Mouse (Mus musculus) limb, embryonic 14.5 days (tissue): ENCODE results near the gene Retreg1. TPM values are rescaled to one million over a fixed set of nuclear protein-coding genes. Genes with fewer than 3 reads are reported as not detected.

Experiments
- ATAC-seq: fragments of 200-750 bp; cut with Nextera tagmentation; 2 replicates; pipeline ENCODE4 v1.8.0; 2017; ENCODE audit warnings: low read depth, moderate number of reproducible peaks, moderate TSS enrichment; ENCODE audit not compliant: low FRiP score
- DNase-seq: peaks from one replicate; pipeline ENCODE4 v3.0.0-alpha.2; 2015; ENCODE audit warnings: low spot score
- H3K27ac ChIP-seq: fragments of 300-500 bp; sonication (generic); replicated peaks from 2 replicates; pipeline ENCODE4 v1.5.1; 2014; ENCODE audit warnings: low read depth, mild to moderate bottlenecking, low read length, moderate library complexity, mixed read lengths
- H3K27me3 ChIP-seq: fragments of 300-500 bp; sonication (generic); 2 replicates; pipeline ENCODE4 v1.6.1; 2014; ENCODE audit warnings: low read length, mixed read lengths; ENCODE audit not compliant: control insufficient read depth, insufficient read depth
- H3K36me3 ChIP-seq: fragments of 300-500 bp; sonication (generic); 2 replicates; pipeline ENCODE4 v1.6.1; 2014; ENCODE audit warnings: mild to moderate bottlenecking, low read length, moderate library complexity, mixed read lengths; ENCODE audit not compliant: control insufficient read depth, insufficient read depth
- H3K4me1 ChIP-seq: fragments of 300-500 bp; sonication (generic); 2 replicates; pipeline ENCODE4 v1.6.1; 2014; ENCODE audit warnings: antibody characterized with exemption, low read length, mixed read lengths; ENCODE audit not compliant: control insufficient read depth, insufficient read depth
- H3K4me2 ChIP-seq: fragments of 300-500 bp; sonication (generic); replicated peaks from 2 replicates; pipeline ENCODE4 v1.6.1; 2014; ENCODE audit warnings: low read depth, mild to moderate bottlenecking, low read length, moderate library complexity; ENCODE audit not compliant: severe bottlenecking
- H3K4me3 ChIP-seq: fragments of 300-500 bp; sonication (generic); replicated peaks from 2 replicates; pipeline ENCODE4 v1.5.1; 2014; ENCODE audit warnings: low read length
- H3K9ac ChIP-seq: fragments of 300-500 bp; sonication (generic); 2 replicates; pipeline ENCODE4 v1.6.1; 2014; ENCODE audit warnings: mild to moderate bottlenecking, low read depth, low read length, moderate library complexity; ENCODE audit not compliant: severe bottlenecking
- H3K9me3 ChIP-seq: fragments of 300-500 bp; sonication (generic); 2 replicates; pipeline ENCODE4 v1.6.1; 2016; ENCODE audit warnings: low read length; ENCODE audit not compliant: control insufficient read depth
- POLR2A ChIP-seq: fragments of 200-500 bp; IDR thresholded peaks from 2 replicates; pipeline ENCODE4 v1.8.0; 2012; ENCODE audit warnings: inconsistent platforms, mild to moderate bottlenecking, moderate library complexity, borderline replicate concordance; ENCODE audit not compliant: insufficient read depth, insufficient read length; ENCODE audit errors: extremely low read depth
- WGBS: fragments of 180-500 bp; shearing (Covaris S2); extraction: QIAGEN DNeasy Blood & Tissue Kit; methylation state at CpG from one replicate; pipeline ENCODE4 v1.1.7; 2014; 5-methylcytosine and 5-hydroxymethylcytosine counted together
- polyA plus RNA-seq, 2 experiments: library from polyadenylated mRNA; depleted of rRNA in 1 of 2; stranded (reverse) in 1 of 2; unstranded in 1 of 2; fragments of >200 nt; fragmentation: Nextera tagmentation in 1 of 2; extraction: Ambion mirVana in 1 of 2; gene quantifications; 2 replicates each; pipeline versions ENCODE4 v1.2.1 to v1.2.3; 2012 to 2014

Gene Retreg1
- polyA plus RNA-seq, 2 experiments = 2.5 to 4.4 TPM

DNA sequence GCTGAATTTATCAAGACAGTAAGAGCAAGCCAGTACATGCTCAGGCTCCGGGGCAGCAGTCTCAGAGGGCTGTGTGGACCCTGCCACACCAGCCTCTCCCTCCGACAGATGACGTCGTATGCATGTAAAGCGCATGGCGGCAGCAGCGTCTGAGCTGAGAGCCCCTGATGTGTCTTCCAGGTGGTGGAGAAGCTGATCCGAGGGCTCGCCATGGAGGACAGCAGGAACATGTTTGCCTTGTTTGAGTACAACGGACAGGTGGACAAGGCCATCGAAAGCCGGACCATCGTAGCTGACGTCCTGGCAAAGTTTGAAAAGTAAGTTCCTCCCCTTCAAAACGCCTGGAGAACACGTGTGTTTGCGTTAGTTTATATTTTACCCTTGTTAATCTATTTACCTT is 36.6 kb upstream of the Retreg1 start:
- no peak overlapping the region for H3K4me3 ChIP-seq
- DNase-seq (no peak), ATAC-seq (no peak)
- H3K4me2 ChIP-seq = no peak overlapping the region
- H3K27ac ChIP-seq = no peak overlapping the region
- no peaks in the 10 kb centered on the region for H3K27me3 ChIP-seq
- no peaks in the 10 kb centered on the region for H3K9me3 ChIP-seq
- 77% methylated on average over 17 of the region's 17 CpGs for WGBS
- no peaks in the 10 kb centered on the region for H3K4me1 ChIP-seq
- no peak for TF ChIP-seq POLR2A
- H3K36me3 ChIP-seq = peaks cover 92% of the 10 kb centered on the region
- H3K9ac ChIP-seq = no peak overlapping the region

DNA sequence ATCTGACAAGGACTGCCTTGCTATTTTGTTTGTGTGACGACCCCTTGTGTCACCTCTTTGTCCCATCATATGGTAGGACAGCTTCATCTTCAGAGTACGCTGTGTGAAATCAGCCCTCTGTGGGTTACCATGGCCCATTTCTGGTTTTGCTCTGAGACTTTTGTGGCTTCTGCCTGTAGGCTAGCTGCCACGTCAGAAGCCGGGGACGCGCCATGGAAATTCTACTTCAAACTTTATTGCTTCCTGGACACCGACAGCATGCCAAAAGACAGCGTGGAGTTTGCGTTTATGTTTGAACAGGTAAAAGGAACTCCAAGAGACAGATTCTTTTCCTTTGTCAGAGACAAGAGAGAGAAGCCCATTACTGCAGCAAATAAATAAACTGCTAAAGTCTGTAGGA is 36.1 kb upstream of the Retreg1 start:
- no peak for TF ChIP-seq POLR2A
- Histone ChIP-seq H3K4me3 (no peak overlapping the region), H3K27me3 (no peaks in the 10 kb centered on the region), H3K36me3 (peaks cover 93% of the 10 kb centered on the region), H3K4me1 (no peaks in the 10 kb centered on the region), H3K27ac (no peak overlapping the region), H3K9me3 (no peaks in the 10 kb centered on the region), H3K4me2 (no peak overlapping the region), H3K9ac (no peak overlapping the region)
- 86% methylated on average over 9 of the region's 9 CpGs for WGBS
- ATAC-seq (no peak), DNase-seq (no peak)

- WGBS = 89% methylated on average over 20 of the region's 20 CpGs
- Histone ChIP-seq H3K9me3 (no peaks in the 10 kb centered on the region), H3K36me3 (peaks cover 93% of the 10 kb centered on the region), H3K4me3 (no peak overlapping the region), H3K27ac (no peak overlapping the region), H3K27me3 (no peaks in the 10 kb centered on the region), H3K4me1 (no peaks in the 10 kb centered on the region), H3K4me2 (no peak overlapping the region), H3K9ac (no peak overlapping the region)
- no peak for TF ChIP-seq POLR2A
- no peak for DNase-seq
- ATAC-seq = no peak
These were observed 34.1 kb upstream of the Retreg1 start for GRCm38 (mm10) chr15:25808677-25809460.

DNA sequence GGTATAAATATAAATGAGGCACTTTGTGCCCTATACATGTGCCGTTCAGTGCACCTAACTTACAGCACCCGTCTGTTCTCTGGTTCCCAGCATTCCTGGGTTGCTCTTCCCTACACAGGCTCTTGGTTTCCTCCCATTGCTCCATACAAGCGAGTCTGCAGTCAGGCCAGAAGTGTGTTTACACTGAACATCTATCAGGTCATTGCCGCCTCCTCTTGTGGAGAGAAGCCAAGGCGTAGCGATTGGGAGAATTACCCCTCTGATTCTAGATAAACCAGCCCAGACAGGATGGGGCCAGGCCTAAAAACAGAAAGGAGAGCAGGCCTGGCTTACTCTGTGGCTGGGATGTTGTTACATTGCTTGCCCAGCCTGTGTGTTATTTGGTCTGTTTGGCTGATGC is 33.3 kb upstream of the Retreg1 start:
- ATAC-seq = no peak
- Histone ChIP-seq H3K9me3 (no peaks in the 10 kb centered on the region), H3K4me2 (no peak overlapping the region), H3K4me3 (no peak overlapping the region), H3K9ac (no peak overlapping the region), H3K36me3 (peaks cover 85% of the 10 kb centered on the region), H3K4me1 (no peaks in the 10 kb centered on the region), H3K27me3 (no peaks in the 10 kb centered on the region), H3K27ac (no peak overlapping the region)
- DNase-seq = no peak
- 85% methylated on average over 6 of the region's 6 CpGs for WGBS
- no peak for TF ChIP-seq POLR2A

- H3K27ac ChIP-seq = no peak overlapping the region
- no peak for TF ChIP-seq POLR2A
- H3K9ac ChIP-seq = no peak overlapping the region
- no peaks in the 10 kb centered on the region for H3K27me3 ChIP-seq
- peaks cover 8% of the 10 kb centered on the region for H3K9me3 ChIP-seq
- 83% methylated on average over 11 of the region's 11 CpGs for WGBS
- H3K4me1 ChIP-seq = no peaks in the 10 kb centered on the region
- H3K4me2 ChIP-seq = no peak overlapping the region
- DNase-seq (no peak), ATAC-seq (no peak)
- H3K4me3 ChIP-seq = no peak overlapping the region
- H3K36me3 ChIP-seq = peaks cover 66% of the 10 kb centered on the region
These were observed 31.1 kb upstream of the Retreg1 start for GRCm38 (mm10) chr15:25811834-25812250.

DNA sequence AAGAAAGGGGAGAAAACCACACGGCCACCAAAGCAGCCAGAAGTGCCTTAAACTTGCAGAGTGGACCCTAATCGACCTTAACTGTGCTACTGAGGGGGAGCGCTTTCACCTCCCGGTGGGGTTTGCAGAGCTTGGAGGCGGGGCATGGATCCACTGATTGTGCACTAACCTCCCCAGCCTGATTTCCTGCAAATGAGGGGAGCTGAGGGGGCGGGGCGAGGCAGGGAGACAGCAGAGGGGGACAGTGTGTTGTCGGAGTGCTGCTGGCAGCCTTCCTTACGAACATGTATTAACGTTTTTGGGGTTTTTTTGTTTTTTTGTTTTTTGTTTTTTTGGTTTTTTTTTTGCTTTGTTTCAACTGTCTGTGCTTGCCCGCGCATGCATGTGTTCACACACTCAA is 30.5 kb upstream of the Retreg1 start:
- TF ChIP-seq POLR2A = no peak
- H3K9ac ChIP-seq = no peak overlapping the region
- no peaks in the 10 kb centered on the region for H3K4me1 ChIP-seq
- no peak overlapping the region for H3K4me3 ChIP-seq
- H3K9me3 ChIP-seq = peaks cover 8% of the 10 kb centered on the region
- peaks cover 60% of the 10 kb centered on the region for H3K36me3 ChIP-seq
- H3K27me3 ChIP-seq = no peaks in the 10 kb centered on the region
- ATAC-seq (no peak), DNase-seq (no peak)
- H3K4me2 ChIP-seq = no peak overlapping the region
- no peak overlapping the region for H3K27ac ChIP-seq
- 66% methylated on average over 12 of the region's 12 CpGs for WGBS
